Mouse (Mus musculus) kidney, postnatal 14 days (tissue): ENCODE results near the gene Ptprg.

Source experiments
- DNase-seq: peaks from one replicate; pipeline ENCODE4 v3.0.0; 2022; ENCODE audit warnings: mixed read lengths

Ptprg gene

DNA sequence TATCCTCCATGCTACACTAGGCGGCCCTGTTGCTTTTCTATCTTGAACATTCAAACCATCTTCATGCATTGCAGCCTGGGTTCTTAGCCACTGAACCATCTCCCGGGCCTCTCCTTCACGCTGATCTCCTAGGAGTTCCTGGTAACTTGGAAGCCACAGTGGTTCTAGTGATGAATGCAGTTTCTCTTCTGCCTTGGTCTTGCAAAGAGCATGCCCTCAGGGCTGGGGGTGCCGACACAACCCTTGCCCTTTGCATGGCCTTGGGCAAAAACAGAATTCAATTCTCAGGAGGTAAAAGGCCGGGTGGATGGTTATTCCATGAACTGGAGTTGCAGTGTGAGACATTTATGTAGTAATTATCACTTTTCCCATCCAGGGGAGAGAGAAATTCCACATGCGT is 67.0 kb downstream of the Ptprg start:
- DNase-seq, result no peak

DNA sequence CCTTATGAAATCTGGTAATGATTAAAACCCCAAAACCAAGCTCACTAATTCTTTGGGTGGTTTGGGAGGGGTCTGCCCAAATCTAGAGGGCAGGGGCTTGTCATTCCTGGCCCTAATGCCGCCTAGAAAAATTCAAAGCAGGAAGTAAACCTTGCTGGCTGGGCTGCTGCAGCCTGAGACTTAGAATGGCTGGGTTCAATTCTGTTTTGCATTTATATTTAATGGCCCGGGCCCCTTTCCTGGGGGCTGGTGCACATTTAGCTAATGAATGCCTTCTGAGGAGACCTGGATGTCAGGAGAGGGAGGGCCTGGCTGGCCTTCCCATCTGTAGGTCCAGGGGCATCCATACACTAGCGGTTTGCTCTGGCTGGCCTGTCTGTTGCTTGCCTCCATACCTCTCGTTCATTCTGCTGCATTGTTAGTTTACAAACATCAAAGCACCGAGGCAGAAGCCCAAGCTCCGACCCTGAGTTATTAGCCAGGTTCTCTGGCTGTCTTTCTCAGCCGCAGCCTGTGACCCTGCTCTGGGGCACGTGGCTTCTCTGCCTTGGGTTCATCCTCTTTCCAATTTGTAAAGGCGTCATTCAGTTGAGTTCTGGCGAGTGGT is 67.7 kb downstream of the Ptprg start:
- no peak for DNase-seq

GRCm38 (mm10) chr14:11623576-11623975 is 70.2 kb downstream of the Ptprg start:
- DNase-seq, result no peak

DNA sequence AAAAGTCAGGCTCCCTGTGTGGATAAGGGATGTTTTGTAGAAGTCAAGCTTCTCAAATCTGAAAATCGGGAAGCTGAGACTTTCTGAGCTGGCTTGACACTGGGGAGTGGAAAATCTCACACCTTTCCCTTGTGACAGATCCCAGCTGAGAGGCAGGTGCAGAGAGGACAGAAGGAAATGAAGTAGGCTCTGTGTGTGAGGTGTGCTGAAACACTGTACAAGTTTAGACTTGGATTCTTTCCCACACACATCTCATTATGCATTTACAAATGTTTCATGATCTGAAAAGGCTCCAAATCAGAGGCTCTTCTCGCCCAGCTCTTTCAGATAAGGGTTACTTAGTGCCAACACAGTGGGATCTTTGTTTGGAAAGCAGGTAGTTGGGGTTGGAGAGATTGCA is 77.4 kb downstream of the Ptprg start:
- no peak for DNase-seq

DNA sequence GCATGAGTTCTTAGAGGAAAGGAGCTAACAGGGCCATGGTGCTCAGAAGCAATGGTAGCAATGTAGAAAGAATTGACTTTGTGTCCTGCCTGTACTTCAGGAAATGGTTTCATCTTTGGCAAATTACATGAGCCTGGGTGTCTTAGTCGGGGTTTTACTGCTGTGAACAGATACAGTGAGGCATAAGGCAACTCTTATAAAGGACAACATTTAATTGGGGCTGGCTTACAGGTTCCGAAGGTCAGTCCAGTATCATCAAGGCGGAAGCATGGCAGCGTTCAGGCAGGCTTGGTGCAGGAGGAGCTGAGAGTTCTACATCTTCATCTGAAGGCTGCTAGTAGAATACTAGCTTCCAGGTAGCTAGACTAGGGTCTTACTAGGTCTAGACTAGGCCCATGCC is 78.2 kb downstream of the Ptprg start:
- DNase-seq, result no peak

- no peak for DNase-seq
Observed at GRCm38 (mm10) chr14:11637673-11638072, 84.3 kb downstream of the Ptprg start.

DNA sequence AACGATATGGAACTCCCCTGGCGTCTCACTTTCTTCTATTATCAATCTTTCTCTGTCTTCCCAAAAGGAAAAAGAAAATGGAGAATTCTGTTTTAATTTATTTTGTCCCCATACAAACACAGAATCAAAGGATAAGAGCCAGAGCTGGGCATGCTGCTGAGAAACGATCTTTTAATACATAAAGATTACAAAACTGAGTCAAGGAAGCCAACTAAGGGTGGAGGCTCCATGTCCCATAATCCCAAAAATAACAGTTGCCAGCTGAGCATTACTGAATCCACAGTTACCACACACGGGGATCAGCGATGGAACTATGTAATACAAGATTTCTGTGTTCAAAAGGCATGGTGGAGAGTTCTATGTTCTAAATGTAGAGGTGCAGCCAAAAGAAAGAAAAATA is 86.0 kb downstream of the Ptprg start:
- no peak for DNase-seq

DNA sequence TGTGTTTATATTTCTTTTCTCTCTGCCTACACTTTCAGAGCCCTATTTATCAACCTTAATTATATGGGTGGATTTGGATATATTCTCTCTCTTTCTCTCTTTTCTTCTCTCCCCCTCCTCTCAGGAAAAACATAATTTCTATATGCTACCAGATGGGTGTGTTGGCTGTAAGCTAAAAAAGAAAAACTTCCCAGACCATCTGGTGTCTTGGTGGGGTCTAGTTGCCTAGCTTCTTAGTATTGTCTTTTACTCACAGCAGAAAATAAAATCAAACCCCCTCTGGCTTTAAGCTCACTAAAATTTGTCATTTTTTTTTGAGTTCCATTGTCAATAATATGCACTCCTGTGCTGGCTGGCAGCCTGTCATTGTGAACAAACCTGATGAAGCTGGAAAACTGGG is 87.0 kb downstream of the Ptprg start:
- no peak for DNase-seq

DNA sequence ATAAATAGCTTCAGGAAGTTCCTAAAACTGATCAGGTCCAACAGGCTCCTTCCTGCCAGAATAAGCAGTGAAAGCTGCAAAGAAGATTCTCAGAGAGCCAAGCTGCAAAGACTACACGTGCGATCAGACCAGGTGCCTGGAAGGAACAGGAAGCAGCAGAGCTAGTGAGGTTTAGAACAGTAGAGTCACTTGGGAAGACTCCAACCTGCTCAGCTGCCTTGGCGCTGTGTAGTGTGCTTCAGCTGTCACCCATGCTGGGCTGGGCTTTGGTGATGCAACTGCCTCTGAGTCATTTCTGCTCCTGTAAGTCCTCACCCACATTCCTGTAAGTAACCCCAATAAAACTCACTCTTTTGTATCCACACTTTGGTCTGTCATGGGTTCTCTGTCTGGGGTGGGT is 87.7 kb downstream of the Ptprg start:
- no peak for DNase-seq

- peak; percentile 63 for DNase-seq
Observed at GRCm38 (mm10) chr14:11642977-11643376, 89.6 kb downstream of the Ptprg start.

DNA sequence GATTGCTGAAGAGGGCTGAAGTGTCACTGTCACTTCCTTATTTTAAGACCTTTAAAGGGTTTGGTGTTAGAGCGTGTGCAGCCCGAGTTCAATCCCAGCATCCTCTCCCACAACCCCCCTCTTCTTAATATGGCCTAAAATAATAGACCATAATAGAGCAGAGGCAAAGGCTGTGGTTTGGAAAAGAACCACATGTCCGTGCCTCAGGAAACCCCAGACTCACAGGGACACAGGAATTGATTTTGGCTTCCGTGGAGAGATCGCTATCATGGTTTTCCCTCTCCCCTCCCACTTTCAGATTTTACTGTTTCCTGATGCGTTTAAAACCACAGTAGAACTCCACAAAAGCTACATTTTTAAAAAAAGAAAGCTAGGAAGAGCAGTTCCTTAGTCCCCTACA is 104.0 kb downstream of the Ptprg start:
- peak; percentile 20 for DNase-seq

DNA sequence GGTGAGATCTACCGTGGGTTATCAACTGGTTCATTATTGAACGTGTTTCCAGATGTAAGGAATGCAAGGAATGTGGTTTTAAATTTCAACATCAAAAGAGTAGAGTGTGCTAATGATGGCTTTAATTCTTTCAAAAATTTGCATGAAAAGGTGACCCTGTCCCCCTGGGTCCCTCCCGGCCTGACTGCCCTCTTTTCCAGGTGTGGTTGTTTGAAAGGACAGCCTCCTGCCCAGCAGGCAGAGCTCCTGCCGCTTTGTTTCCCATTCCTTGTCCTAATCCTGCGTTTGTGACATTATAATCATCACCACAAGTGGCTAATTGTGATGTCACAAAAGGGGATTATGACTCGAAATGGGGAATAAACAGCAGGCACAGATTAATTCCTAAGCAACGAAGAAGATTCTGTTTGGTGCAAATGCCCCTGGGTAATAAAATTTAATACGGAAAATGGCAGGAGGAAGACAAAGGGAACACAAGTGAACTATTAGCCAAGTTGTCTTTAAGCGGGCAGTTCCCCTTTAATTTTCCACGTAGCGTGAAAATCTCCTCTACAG is 110.4 kb downstream of the Ptprg start:
- DNase-seq, result no peak

- DNase-seq, result no peak
Observed at GRCm38 (mm10) chr14:11664302-11664701, 111.0 kb downstream of the Ptprg start.

DNA sequence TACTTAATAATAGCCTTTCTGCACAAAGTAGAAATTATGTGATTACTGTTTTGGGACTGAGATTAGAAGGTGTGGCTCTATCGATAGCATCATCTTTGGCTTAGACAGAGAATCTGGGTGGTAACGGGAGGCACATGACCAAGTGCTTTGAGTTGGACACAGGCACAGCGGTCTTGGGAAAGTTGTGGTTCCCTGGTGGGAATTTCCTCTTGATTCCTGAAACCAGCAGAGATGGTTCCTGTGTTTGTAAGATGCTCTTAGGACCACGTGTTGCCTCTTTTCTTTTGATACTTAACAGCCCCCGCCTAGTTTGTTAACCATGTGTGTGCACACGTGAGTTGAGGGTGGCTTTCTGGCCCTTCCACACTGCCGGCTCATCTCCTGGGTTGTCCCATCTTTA is 111.7 kb downstream of the Ptprg start:
- DNase-seq, result no peak

- DNase-seq, result no peak
Observed at GRCm38 (mm10) chr14:11667762-11668161, 114.4 kb downstream of the Ptprg start.

- no peak for DNase-seq
Observed at GRCm38 (mm10) chr14:11670847-11671246, 117.5 kb downstream of the Ptprg start.

DNA sequence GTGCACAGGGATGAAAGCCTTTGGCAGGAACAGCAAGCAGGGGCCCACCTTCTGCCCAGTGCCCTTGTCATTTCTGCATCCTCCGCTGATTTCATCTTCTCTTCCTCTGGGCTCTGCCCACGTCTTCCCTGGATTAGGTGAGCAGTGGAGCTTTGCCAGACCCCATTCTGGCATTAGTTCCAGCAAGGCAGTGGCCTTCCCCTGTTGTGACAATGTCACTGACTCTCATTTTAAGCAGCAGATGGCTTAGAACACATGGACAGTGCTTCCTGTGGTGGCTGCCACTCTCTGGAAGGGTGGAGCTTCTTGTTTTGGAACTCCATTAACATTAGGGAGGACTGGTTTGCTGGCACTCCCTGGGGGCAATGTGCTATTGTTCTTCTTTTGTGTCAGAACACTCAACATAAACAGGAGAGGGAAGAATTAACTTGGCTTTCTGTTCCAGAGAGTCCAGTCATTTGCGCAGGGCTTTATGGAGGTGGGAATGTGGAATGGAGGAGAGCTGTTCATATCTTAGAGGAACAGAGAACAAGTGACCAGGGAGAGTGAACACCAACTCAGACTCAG is 119.7 kb downstream of the Ptprg start:
- DNase-seq, result no peak

DNA sequence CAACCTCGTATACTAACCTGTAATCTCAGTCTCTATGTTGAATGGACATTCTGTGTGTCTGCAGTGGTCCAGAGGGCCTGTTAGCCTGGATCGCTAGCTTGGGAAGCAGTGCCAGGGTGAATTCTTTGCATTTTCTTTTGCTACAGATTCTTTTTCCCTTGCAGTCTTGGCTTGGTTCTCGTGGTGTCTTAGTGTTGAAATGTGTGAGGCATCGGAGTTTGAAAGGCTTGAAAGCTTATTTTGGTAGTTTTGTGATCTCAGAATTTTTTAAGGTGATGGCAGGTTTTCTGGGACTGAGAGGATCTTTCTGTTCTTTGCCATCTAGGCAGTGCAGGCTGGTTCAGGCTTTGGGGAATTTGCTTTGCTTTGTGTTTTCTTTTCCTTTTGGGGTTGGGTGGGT is 124.9 kb downstream of the Ptprg start:
- DNase-seq, result no peak

DNA sequence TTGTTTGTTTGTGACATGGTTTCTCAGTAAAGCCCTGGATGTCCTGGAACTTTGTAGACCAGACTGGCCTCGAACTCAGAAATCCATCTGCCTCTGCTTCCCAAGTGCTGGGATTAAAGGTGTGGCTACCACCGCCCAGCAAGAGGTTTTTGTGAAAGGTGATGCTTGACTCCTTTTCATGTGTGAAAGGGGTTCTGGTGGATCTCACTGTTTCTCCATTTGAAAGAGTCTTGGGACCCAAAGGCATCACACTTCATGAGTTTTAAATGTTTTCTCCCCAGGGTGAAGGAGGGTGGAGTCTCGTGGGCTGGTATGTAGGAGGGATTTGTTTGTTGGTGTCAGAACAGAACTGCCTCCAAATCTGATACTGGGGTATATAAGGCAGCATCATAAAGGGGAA is 126.4 kb downstream of the Ptprg start:
- DNase-seq, result no peak

GRCm38 (mm10) chr14:11680621-11681020 is 127.3 kb downstream of the Ptprg start:
- no peak for DNase-seq

DNA sequence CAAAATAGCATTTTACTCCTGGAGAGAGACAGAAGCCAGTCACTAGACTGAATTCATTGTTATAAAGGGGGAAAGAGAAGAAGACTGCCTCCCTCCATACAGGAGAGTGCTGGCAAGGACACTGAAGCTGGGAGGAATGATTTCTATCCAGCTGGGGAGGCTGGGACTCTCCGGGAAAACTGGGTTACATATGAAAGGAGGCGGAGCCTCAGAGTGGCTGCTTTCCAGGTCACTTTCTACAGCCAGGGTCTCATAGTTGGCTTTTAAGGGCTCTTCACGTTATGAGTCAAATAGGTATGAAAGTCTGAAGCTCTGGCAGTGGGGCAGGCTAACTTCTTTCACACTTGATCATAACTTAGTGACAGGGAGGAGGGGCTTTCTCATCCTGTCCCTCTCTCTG is 129.1 kb downstream of the Ptprg start:
- peak; percentile 27 for DNase-seq

DNA sequence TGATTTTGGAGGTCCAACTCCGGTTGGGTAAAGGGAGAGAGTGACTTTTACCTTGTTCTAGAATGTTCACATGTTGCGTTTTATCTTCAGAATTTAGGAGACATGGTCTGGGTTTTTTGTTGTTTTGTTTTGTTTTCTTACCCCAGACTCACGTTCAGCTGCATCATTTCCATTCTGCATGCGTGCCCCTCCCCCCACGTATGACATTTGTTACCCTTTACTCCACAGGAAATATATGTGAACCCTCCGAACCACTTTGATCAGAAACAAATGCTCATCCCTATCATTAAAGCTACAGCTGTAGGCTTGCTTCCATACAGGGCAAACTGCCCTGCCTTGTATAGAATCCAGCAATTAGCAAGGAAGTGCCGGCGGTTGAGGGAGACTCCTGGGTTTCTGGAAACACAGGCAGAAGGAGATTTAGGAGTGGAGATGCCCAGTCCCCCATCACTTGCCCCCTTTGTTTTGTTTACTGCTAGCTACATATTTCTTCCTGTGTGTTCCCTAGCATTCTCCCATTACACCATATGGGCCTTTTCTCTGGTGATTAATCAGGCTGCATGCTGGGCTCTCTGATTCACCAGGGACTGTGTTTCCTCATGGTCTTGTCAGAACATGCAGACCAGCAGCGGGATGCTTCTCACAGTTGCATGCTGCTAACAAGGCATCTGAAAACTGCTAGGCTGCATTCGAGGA is 130.2 kb downstream of the Ptprg start:
- no peak for DNase-seq

GRCm38 (mm10) chr14:11684104-11684503 is 130.8 kb downstream of the Ptprg start:
- DNase-seq, result no peak

- no peak for DNase-seq
Observed at GRCm38 (mm10) chr14:11687541-11687940, 134.2 kb downstream of the Ptprg start.
